Mouse (Mus musculus) myocyte (in vitro differentiated cells): ENCODE measurements around the gene Fam129b.

Experiments
- MAX ChIP-seq: IDR thresholded peaks from one replicate; pipeline ENCODE4 v1.6.1; 2011; ENCODE audit warnings: low read depth, mild to moderate bottlenecking, control low read depth
- POLR2A ChIP-seq: IDR thresholded peaks from one replicate; pipeline ENCODE4 v1.6.1; 2011; ENCODE audit warnings: low read depth, mild to moderate bottlenecking, control low read depth, moderate library complexity; ENCODE audit not compliant: insufficient read length
- REST ChIP-seq: IDR thresholded peaks from one replicate; pipeline ENCODE4 v1.6.1; 2011; ENCODE audit warnings: mild to moderate bottlenecking, control low read depth, moderate library complexity; ENCODE audit not compliant: insufficient read depth, insufficient read length
- USF1 ChIP-seq: IDR thresholded peaks from one replicate; pipeline ENCODE4 v1.6.1; 2011; ENCODE audit warnings: low read depth, mild to moderate bottlenecking, control low read depth, moderate library complexity

DNA sequence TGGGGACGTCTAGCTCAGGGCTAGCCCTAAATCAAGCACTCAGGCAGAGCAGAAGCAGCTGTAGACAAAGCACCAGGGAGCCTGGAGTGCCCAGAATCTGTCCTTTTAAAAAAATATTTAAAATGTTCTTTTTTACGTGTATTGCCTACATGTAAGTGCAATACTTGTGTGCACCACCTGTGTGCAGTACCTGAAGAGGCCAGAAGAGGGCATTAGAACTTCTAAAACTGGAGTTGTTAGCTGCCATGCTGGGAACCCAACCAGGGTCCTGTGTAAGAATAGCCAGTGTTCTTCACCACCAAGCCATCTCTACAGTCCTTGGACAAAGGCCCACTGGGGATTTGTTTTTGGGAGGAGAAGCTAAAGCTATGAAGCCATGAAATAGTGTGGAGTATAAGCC lies 78.7 kb downstream of the Fam129b start:
- no peak for TF ChIP-seq POLR2A
- TF ChIP-seq MAX, result no peak
- no peak for TF ChIP-seq REST
- no peak for TF ChIP-seq USF1
